In the genomic region with DNA sequence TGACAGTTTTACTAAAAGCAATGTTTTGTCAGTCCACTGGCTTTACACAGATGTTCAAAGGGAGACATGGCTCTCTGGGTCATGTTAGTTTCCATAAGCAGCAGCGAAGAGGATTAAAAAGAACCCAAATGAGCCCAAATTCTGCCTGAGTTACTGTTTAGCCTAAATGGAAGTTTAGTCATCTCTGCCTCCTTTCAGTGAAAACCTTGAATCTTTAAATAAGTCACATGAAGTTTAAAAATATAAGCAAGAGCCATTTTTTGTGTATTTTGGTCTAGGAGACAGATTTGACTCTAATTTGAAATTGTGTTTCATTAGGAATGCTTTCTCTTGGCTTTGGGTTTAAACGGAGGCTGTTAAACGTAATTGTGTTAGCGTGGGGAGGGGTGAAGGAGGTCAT, we compare ENCODE assay signal across 34 mouse cellular contexts.
"Had no signal": no experiment of that assay in that cellular context is flagged by ENCODE, and none has a peak within 500 bp of the region (broad histone marks: within the 10 kb centered on the region; RNA-seq: fewer than 3 reads in every experiment).

No protein-coding gene starts in this region.

- DNase-seq: heart, postnatal 10 days; heart, postnatal 14 days; heart, postnatal 36 days; heart, postnatal 4 days; kidney, adult 11 months; kidney, adult 18-20 months; kidney, adult 2 months; kidney, adult 8-10 months; kidney, adult 9 months; kidney, postnatal 10 days; kidney, postnatal 14 days; kidney, postnatal 25 days; kidney, postnatal 36 days; kidney, postnatal 4 days; layer of hippocampus, adult 9-11 months; layer of hippocampus, postnatal 36 days had no signal

- H3K4me3 ChIP-seq: heart, embryonic 10.5 days; heart, embryonic 12.5 days; heart, embryonic 13.5 days; heart, embryonic 15.5 days; hindbrain, embryonic 10.5 days; hindbrain, embryonic 12.5 days; hindbrain, embryonic 13.5 days; hindbrain, embryonic 15.5 days; intestine, embryonic 15.5 days; kidney, embryonic 15.5 days; layer of hippocampus, adult 2 months had no signal

- H3K27ac ChIP-seq: heart, embryonic 10.5 days; heart, embryonic 13.5 days; heart, embryonic 15.5 days; hindbrain, embryonic 10.5 days; hindbrain, embryonic 12.5 days; hindbrain, embryonic 13.5 days; hindbrain, embryonic 14.5 days; hindbrain, embryonic 15.5 days; hindbrain, postnatal 0 days; intestine, embryonic 15.5 days; kidney, embryonic 15.5 days; kidney, postnatal 0 days; layer of hippocampus, adult 2 months had no signal

- ATAC-seq: hindbrain, embryonic 16.5 days; hindbrain, postnatal 0 days; inflammation-experienced regulatory T-cells, adult 6 months; intestine, embryonic 15.5 days; intestine, embryonic 16.5 days; intestine, postnatal 0 days had no signal
